Mouse (Mus musculus): ENCODE measurements at regions not wholly inside any gene's neighbourhood (a gene's known extent, or its start where the extent isn't known, plus 50 kb on each side); places are given as distances from the start of the nearest gene placed in this dataset.

GRCm38 (mm10) chr7:124455659-124456058 lies 473.0 kb downstream of the Hs3st4 start:
- DNase-seq (ENCODE audit: low read depth, low spot score) = no peak

- no peak for DNase-seq (ENCODE audit: low read depth, low spot score)
These were observed 504.7 kb downstream of the Hs3st4 start for GRCm38 (mm10) chr7:124487326-124487725.

- DNase-seq (ENCODE audit: low read depth, low spot score) = no peak
These were observed 508.6 kb downstream of the Hs3st4 start for GRCm38 (mm10) chr7:124491109-124491793.

- DNase-seq (ENCODE audit: low read depth, low spot score) = no peak
These were observed 509.3 kb downstream of the Hs3st4 start for GRCm38 (mm10) chr7:124491851-124492390.

- no peak for DNase-seq (ENCODE audit: low read depth, low spot score)
These were observed 518.0 kb downstream of the Hs3st4 start for GRCm38 (mm10) chr7:124500636-124501035.

GRCm38 (mm10) chr7:124502760-124503159 lies 520.1 kb downstream of the Hs3st4 start:
- DNase-seq (ENCODE audit: low read depth, low spot score) = no peak

GRCm38 (mm10) chr7:124549038-124549437 lies 566.4 kb downstream of the Hs3st4 start:
- no peak for DNase-seq (ENCODE audit: low read depth, low spot score)

- no peak for DNase-seq (ENCODE audit: low read depth, low spot score)
These were observed 574.5 kb downstream of the Hs3st4 start for GRCm38 (mm10) chr7:124557213-124557612.

GRCm38 (mm10) chr7:124570804-124571203 lies 588.1 kb downstream of the Hs3st4 start:
- no peak for DNase-seq (ENCODE audit: low read depth, low spot score)

GRCm38 (mm10) chr7:124573666-124574065 lies 591.0 kb downstream of the Hs3st4 start:
- no peak for DNase-seq (ENCODE audit: low read depth, low spot score)

- DNase-seq (ENCODE audit: low read depth, low spot score) = no peak
These were observed 598.7 kb downstream of the Hs3st4 start for GRCm38 (mm10) chr7:124581342-124581741.

GRCm38 (mm10) chr7:124585296-124585695 lies 602.6 kb downstream of the Hs3st4 start:
- no peak for DNase-seq (ENCODE audit: low read depth, low spot score)

GRCm38 (mm10) chr7:124591369-124591768 lies 608.7 kb downstream of the Hs3st4 start:
- no peak for DNase-seq (ENCODE audit: low read depth, low spot score)

GRCm38 (mm10) chr7:124593462-124593861 lies 610.8 kb downstream of the Hs3st4 start:
- no peak for DNase-seq (ENCODE audit: low read depth, low spot score)

GRCm38 (mm10) chr7:124600767-124601166 lies 618.1 kb downstream of the Hs3st4 start:
- DNase-seq (ENCODE audit: low read depth, low spot score) = no peak

GRCm38 (mm10) chr7:124604581-124604980 lies 621.9 kb downstream of the Hs3st4 start:
- no peak for DNase-seq (ENCODE audit: low read depth, low spot score)

- DNase-seq (ENCODE audit: low read depth, low spot score) = no peak
These were observed 623.3 kb downstream of the Hs3st4 start for GRCm38 (mm10) chr7:124605978-124606377.

- DNase-seq (ENCODE audit: low read depth, low spot score) = no peak
These were observed 624.4 kb downstream of the Hs3st4 start for GRCm38 (mm10) chr7:124607061-124607460.

- DNase-seq (ENCODE audit: low read depth, low spot score) = no peak
These were observed 627.8 kb downstream of the Hs3st4 start for GRCm38 (mm10) chr7:124610437-124610836.

GRCm38 (mm10) chr7:124647131-124647530 lies 664.5 kb downstream of the Hs3st4 start:
- DNase-seq (ENCODE audit: low read depth, low spot score) = no peak

GRCm38 (mm10) chr7:124667180-124667968 lies 684.7 kb downstream of the Hs3st4 start:
- no peak for DNase-seq (ENCODE audit: low read depth, low spot score)

- no peak for DNase-seq (ENCODE audit: low read depth, low spot score)
These were observed 685.4 kb downstream of the Hs3st4 start for GRCm38 (mm10) chr7:124668058-124668457.

GRCm38 (mm10) chr7:124670477-124670876 lies 687.8 kb downstream of the Hs3st4 start:
- DNase-seq (ENCODE audit: low read depth, low spot score) = peak; percentile 51
